Mouse (Mus musculus) limb, embryonic 13.5 days (tissue): ENCODE measurements at regions not wholly inside any gene's neighbourhood (a gene's known extent, or its start where the extent isn't known, plus 50 kb on each side); places are given as distances from the start of the nearest gene placed in this dataset.

Source experiments
- ATAC-seq: fragments of 200-750 bp; cut with Nextera tagmentation; 2 replicates; pipeline ENCODE4 v1.8.0; 2017; ENCODE audit warnings: low read depth, moderate number of reproducible peaks, moderate TSS enrichment; ENCODE audit not compliant: low FRiP score
- H3K27ac ChIP-seq: fragments of 300-500 bp; sonication (generic); 2 replicates; pipeline ENCODE4 v1.5.1; 2015; ENCODE audit warnings: inconsistent platforms, mild to moderate bottlenecking, moderate library complexity
- H3K27me3 ChIP-seq: fragments of 300-500 bp; sonication (generic); 2 replicates; pipeline ENCODE4 v1.6.1; 2015; ENCODE audit warnings: mild to moderate bottlenecking, inconsistent platforms
- H3K36me3 ChIP-seq: fragments of 300-500 bp; sonication (generic); 2 replicates; pipeline ENCODE4 v1.6.1; 2015; ENCODE audit warnings: inconsistent platforms, mild to moderate bottlenecking, moderate library complexity
- H3K4me1 ChIP-seq: fragments of 300-500 bp; sonication (generic); 2 replicates; pipeline ENCODE4 v1.6.1; 2015; ENCODE audit warnings: inconsistent platforms
- H3K4me2 ChIP-seq: fragments of 300-500 bp; sonication (generic); replicated peaks from 2 replicates; pipeline ENCODE4 v1.6.1; 2015; ENCODE audit warnings: inconsistent platforms, mild to moderate bottlenecking, moderate library complexity
- H3K4me3 ChIP-seq: fragments of 300-500 bp; sonication (generic); 2 replicates; pipeline ENCODE4 v1.5.1; 2015; ENCODE audit warnings: moderate library complexity, mild to moderate bottlenecking, inconsistent platforms
- H3K9ac ChIP-seq: fragments of 300-500 bp; sonication (generic); 2 replicates; pipeline ENCODE4 v1.6.1; 2015; ENCODE audit warnings: mild to moderate bottlenecking, inconsistent platforms
- H3K9me3 ChIP-seq: fragments of 300-500 bp; sonication (generic); 2 replicates; pipeline ENCODE4 v1.6.1; 2016; ENCODE audit warnings: inconsistent platforms
- WGBS: fragments of 180-500 bp; shearing (Covaris S2); methylation state at CpG from one replicate; pipeline ENCODE4 v1.1.7; 2015; 5-methylcytosine and 5-hydroxymethylcytosine counted together

- Histone ChIP-seq H3K4me3 (no peak overlapping the region), H3K27ac (no peak overlapping the region), H3K27me3 (no peaks in the 10 kb centered on the region), H3K9ac (no peak overlapping the region), H3K4me1 (no peaks in the 10 kb centered on the region), H3K9me3 (no peaks in the 10 kb centered on the region), H3K4me2 (no peak overlapping the region), H3K36me3 (no peaks in the 10 kb centered on the region)
- ATAC-seq: no peak
- 93% methylated on average over 11 of the region's 11 CpGs for WGBS
Measured at GRCm38 (mm10) chr5:90075629-90076349, 148.0 kb downstream of the Cox18 start.

- WGBS: 93% methylated on average over 2 of the region's 2 CpGs
- no peaks in the 10 kb centered on the region for H3K36me3 ChIP-seq
- no peaks in the 10 kb centered on the region for H3K9me3 ChIP-seq
- no peaks in the 10 kb centered on the region for H3K4me1 ChIP-seq
- ATAC-seq: no peak
- H3K27me3 ChIP-seq: no peaks in the 10 kb centered on the region
- no peak overlapping the region for H3K4me2 ChIP-seq
- H3K9ac ChIP-seq: no peak overlapping the region
- no peak overlapping the region for H3K27ac ChIP-seq
- H3K4me3 ChIP-seq: no peak overlapping the region
Measured at GRCm38 (mm10) chr5:90071806-90072205, 152.0 kb downstream of the Cox18 start.

- Histone ChIP-seq H3K4me3 (no peak overlapping the region), H3K9ac (no peak overlapping the region), H3K27me3 (no peaks in the 10 kb centered on the region), H3K9me3 (no peaks in the 10 kb centered on the region), H3K4me1 (peaks cover 7% of the 10 kb centered on the region; the same call in 1 of the 2 replicates), H3K27ac (no peak overlapping the region), H3K36me3 (no peaks in the 10 kb centered on the region), H3K4me2 (no peak overlapping the region)
- ATAC-seq: no peak
Measured at GRCm38 (mm10) chr5:90068601-90069000, 155.2 kb downstream of the Cox18 start.

GRCm38 (mm10) chr5:90067817-90068216 is 156.0 kb downstream of the Cox18 start:
- ATAC-seq: no peak
- 49% methylated on average over 7 of the region's 7 CpGs for WGBS

GRCm38 (mm10) chr5:90065884-90066615 is 157.8 kb downstream of the Cox18 start:
- no peaks in the 10 kb centered on the region for H3K36me3 ChIP-seq
- no peak overlapping the region for H3K27ac ChIP-seq
- H3K4me2 ChIP-seq: no peak overlapping the region
- no peak overlapping the region for H3K9ac ChIP-seq
- WGBS: 30% methylated on average over 6 of the region's 6 CpGs
- peaks cover 7% of the 10 kb centered on the region; the same call in 1 of the 2 replicates for H3K4me1 ChIP-seq
- ATAC-seq: peak; percentile 76
- H3K9me3 ChIP-seq: no peaks in the 10 kb centered on the region
- no peak overlapping the region for H3K4me3 ChIP-seq
- no peaks in the 10 kb centered on the region; the same call in 1 of the 2 replicates for H3K27me3 ChIP-seq

More at GRCm38 (mm10) chr5:90067817-90068216, 156.0 kb downstream of the Cox18 start:
- Histone ChIP-seq H3K4me2 (no peak overlapping the region), H3K4me1 (peaks cover 7% of the 10 kb centered on the region; the same call in 1 of the 2 replicates), H3K4me3 (no peak overlapping the region), H3K27me3 (no peaks in the 10 kb centered on the region; the same call in 1 of the 2 replicates), H3K36me3 (no peaks in the 10 kb centered on the region), H3K27ac (no peak overlapping the region), H3K9me3 (no peaks in the 10 kb centered on the region), H3K9ac (no peak overlapping the region)

- WGBS: 89% methylated on average over 2 of the region's 2 CpGs
- Histone ChIP-seq H3K4me2 (no peak overlapping the region), H3K9ac (no peak overlapping the region), H3K4me1 (no peaks in the 10 kb centered on the region), H3K4me3 (no peak overlapping the region), H3K36me3 (no peaks in the 10 kb centered on the region), H3K27me3 (no peaks in the 10 kb centered on the region), H3K27ac (no peak overlapping the region), H3K9me3 (no peaks in the 10 kb centered on the region)
- ATAC-seq: no peak
Measured at GRCm38 (mm10) chr5:90055686-90056085, 168.1 kb downstream of the Cox18 start.

- no peak for ATAC-seq
- H3K4me2 ChIP-seq: no peak overlapping the region
- no peak overlapping the region for H3K9ac ChIP-seq
- H3K27me3 ChIP-seq: no peaks in the 10 kb centered on the region
- no peak overlapping the region for H3K27ac ChIP-seq
- H3K9me3 ChIP-seq: no peaks in the 10 kb centered on the region
- H3K4me3 ChIP-seq: no peak overlapping the region
- H3K36me3 ChIP-seq: no peaks in the 10 kb centered on the region
- no peaks in the 10 kb centered on the region for H3K4me1 ChIP-seq
- WGBS: 76% methylated on average over 1 of the region's 1 CpGs
Measured at GRCm38 (mm10) chr5:90052516-90052915, 169.4 kb upstream of the Adamts3 start.

GRCm38 (mm10) chr5:90049856-90050255 is 166.7 kb upstream of the Adamts3 start:
- no peaks in the 10 kb centered on the region for H3K9me3 ChIP-seq
- H3K4me2 ChIP-seq: no peak overlapping the region
- no peak for ATAC-seq
- H3K9ac ChIP-seq: no peak overlapping the region
- no peak overlapping the region for H3K4me3 ChIP-seq
- H3K36me3 ChIP-seq: no peaks in the 10 kb centered on the region
- H3K4me1 ChIP-seq: no peaks in the 10 kb centered on the region
- H3K27ac ChIP-seq: no peak overlapping the region
- 94% methylated on average over 3 of the region's 3 CpGs for WGBS
- H3K27me3 ChIP-seq: no peaks in the 10 kb centered on the region

- no peak overlapping the region for H3K9ac ChIP-seq
- H3K4me3 ChIP-seq: no peak overlapping the region
- no peak for ATAC-seq
- no peaks in the 10 kb centered on the region for H3K4me1 ChIP-seq
- H3K36me3 ChIP-seq: no peaks in the 10 kb centered on the region
- no peak overlapping the region for H3K4me2 ChIP-seq
- H3K9me3 ChIP-seq: no peaks in the 10 kb centered on the region
- no peaks in the 10 kb centered on the region for H3K27me3 ChIP-seq
- no peak overlapping the region for H3K27ac ChIP-seq
- 85% methylated on average over 4 of the region's 4 CpGs for WGBS
Measured at GRCm38 (mm10) chr5:90042781-90043180, 159.6 kb upstream of the Adamts3 start.

- WGBS: 34% methylated on average over 5 of the region's 5 CpGs
- H3K27me3 ChIP-seq: no peaks in the 10 kb centered on the region
- no peaks in the 10 kb centered on the region for H3K36me3 ChIP-seq
- no peaks in the 10 kb centered on the region for H3K4me1 ChIP-seq
- H3K4me2 ChIP-seq: no peak overlapping the region
- no peak for ATAC-seq
- no peak overlapping the region for H3K4me3 ChIP-seq
- no peak overlapping the region for H3K9ac ChIP-seq
- no peaks in the 10 kb centered on the region for H3K9me3 ChIP-seq
- H3K27ac ChIP-seq: no peak overlapping the region
Measured at GRCm38 (mm10) chr5:90033103-90033502, 150.0 kb upstream of the Adamts3 start.

- Histone ChIP-seq H3K27me3 (no peaks in the 10 kb centered on the region), H3K27ac (no peak overlapping the region), H3K9me3 (no peaks in the 10 kb centered on the region), H3K36me3 (no peaks in the 10 kb centered on the region), H3K4me2 (no peak overlapping the region), H3K9ac (no peak overlapping the region), H3K4me3 (no peak overlapping the region), H3K4me1 (no peaks in the 10 kb centered on the region)
- 75% methylated on average over 2 of the region's 2 CpGs for WGBS
- ATAC-seq: no peak
Measured at GRCm38 (mm10) chr5:90030737-90031136, 147.6 kb upstream of the Adamts3 start.

- 52% methylated on average over 6 of the region's 6 CpGs for WGBS
- no peaks in the 10 kb centered on the region for H3K36me3 ChIP-seq
- no peak for ATAC-seq
- no peak overlapping the region for H3K27ac ChIP-seq
- no peak overlapping the region for H3K4me3 ChIP-seq
- H3K4me2 ChIP-seq: no peak overlapping the region
- H3K27me3 ChIP-seq: no peaks in the 10 kb centered on the region
- H3K9me3 ChIP-seq: no peaks in the 10 kb centered on the region
- no peak overlapping the region for H3K9ac ChIP-seq
- no peaks in the 10 kb centered on the region for H3K4me1 ChIP-seq
Measured at GRCm38 (mm10) chr5:90029751-90030150, 146.6 kb upstream of the Adamts3 start.
